8 mouse cellular contexts compared by ENCODE assay signal in the genomic region with DNA sequence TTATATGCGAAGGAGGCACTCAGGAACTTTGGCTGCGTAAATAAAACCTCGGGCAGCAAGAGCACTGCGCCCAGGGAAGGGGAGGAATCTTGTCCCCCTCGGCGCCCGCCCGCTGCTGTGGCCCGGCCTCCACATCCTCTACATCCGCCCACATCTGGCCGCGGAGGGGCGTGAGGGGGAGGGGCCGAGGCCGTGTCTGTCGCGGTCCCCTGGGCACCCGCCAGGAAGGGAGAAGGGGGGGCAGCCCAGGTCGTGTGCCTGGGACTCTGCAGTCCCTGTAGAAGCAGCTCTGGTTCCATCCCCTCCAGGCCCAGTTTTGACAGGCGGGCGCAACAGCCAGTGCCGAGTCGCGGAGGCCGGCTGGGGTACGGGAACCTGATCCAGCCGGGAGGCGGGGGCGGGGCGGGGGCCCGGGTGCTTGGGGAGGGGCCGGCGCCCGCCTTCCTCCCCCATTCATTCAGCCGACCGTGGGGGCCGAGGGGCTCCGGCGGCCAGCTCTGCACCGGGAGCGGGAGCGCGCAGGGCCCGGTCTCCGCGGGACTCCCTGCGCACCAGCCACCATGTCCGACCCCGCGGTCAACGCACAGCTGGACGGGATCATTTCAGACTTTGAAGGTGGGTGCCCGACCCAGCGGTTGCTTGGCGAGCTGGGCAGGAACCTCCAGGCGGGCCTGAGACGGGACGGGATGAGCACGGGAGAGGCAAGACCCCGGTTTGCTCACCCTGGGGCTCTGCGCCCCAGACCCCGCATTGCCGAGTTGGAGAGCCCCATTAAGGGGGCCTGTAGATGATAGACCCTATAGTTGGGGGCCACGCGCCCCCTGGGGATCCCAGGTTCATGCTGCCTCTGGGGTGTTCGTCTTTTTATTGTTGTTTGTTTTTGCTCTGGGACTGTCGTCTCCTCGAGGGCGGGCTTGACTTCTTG.
DNase-seq lines count a peak whose midpoint lies in the region; ATAC-seq and TF ChIP-seq lines count a peak whose summit lies in the region.

No protein-coding gene starts in this region.

- intact Hi-C loops in heart, postnatal 10 days (cut with DNase I): loop anchor here (2.0 kb wide), 3 partner anchors 19 to 93 kb away; no protein-coding TSS in a partner anchor

- no peaks in the 10 kb centered on the region for H3K36me3 ChIP-seq in forebrain, embryonic 12.5 days (replicated peaks)
- no peaks in the 10 kb centered on the region for H3K36me3 ChIP-seq in lung, embryonic 14.5 days (ENCODE audit: insufficient read depth)

- peak; percentile 78 for ATAC-seq in forebrain, embryonic 12.5 days (ENCODE audit: low FRiP score)
- ATAC-seq in lung, embryonic 14.5 days (ENCODE audit: insufficient read depth): peak; percentile 93
- peak; percentile 55 for ATAC-seq in neutrophil, adult 5-6 weeks (ENCODE audit: extremely low read depth, insufficient number of reproducible peaks, low FRiP score, poor library complexity, severe bottlenecking)

- no peaks in the 10 kb centered on the region for H3K9me3 ChIP-seq in forebrain, embryonic 12.5 days
- H3K9me3 ChIP-seq in lung, embryonic 14.5 days (ENCODE audit: low read depth, low read length): no peaks in the 10 kb centered on the region

- peak overlapping the region; percentile 75 for H3K9ac ChIP-seq in forebrain, embryonic 12.5 days
- peak overlapping the region; percentile 84 for H3K9ac ChIP-seq in lung, embryonic 14.5 days

- peak overlapping the region; percentile 81 for H3K4me2 ChIP-seq in forebrain, embryonic 12.5 days
- H3K4me2 ChIP-seq in lung, embryonic 14.5 days: peak overlapping the region; percentile 77

- under 1% methylated on average over 61 of the region's 69 CpGs for WGBS in forebrain, embryonic 12.5 days
- under 1% methylated on average over 69 of the region's 69 CpGs for WGBS in lung, embryonic 14.5 days

- peak overlapping the region; percentile 80 for H3K27ac ChIP-seq in forebrain, embryonic 12.5 days
- peak overlapping the region; percentile 93 for H3K27ac ChIP-seq in lung, embryonic 14.5 days (ENCODE audit: low read depth)

- 0 out of 2 replicates have a peak, but pooled peaks cover 7% of the 10 kb centered on the region for H3K27me3 ChIP-seq in forebrain, embryonic 12.5 days
- no peaks in the 10 kb centered on the region for H3K27me3 ChIP-seq in lung, embryonic 14.5 days (ENCODE audit: insufficient read depth, low read length)

- H3K4me1 ChIP-seq in forebrain, embryonic 12.5 days: peaks cover 67% of the 10 kb centered on the region
- H3K4me1 ChIP-seq in lung, embryonic 14.5 days (ENCODE audit: insufficient read depth): peaks cover 39% of the 10 kb centered on the region

- peak overlapping the region; percentile 67 for H3K4me3 ChIP-seq in forebrain, embryonic 12.5 days (replicated peaks)
- H3K4me3 ChIP-seq in lung, embryonic 14.5 days (ENCODE audit: low read depth, low read length): peak overlapping the region; percentile 74

- peak; percentile 67 to 76 for DNase-seq in left cerebral cortex, adult 18-20 months (ENCODE audit: low spot score in 2 of 2)
- DNase-seq in left cerebral cortex, adult 11 months (ENCODE audit: low spot score): no peak
- peak; percentile 95 to 96 for DNase-seq in heart, postnatal 10 days
- peak; percentile 94 to 97 for DNase-seq in kidney, postnatal 25 days
- peak; percentile 96 for DNase-seq in lung, embryonic 14.5 days
- DNase-seq in thymus, adult 18-20 months: peak; percentile 76 to 84

- no peak for TF ChIP-seq CTCF in lung, embryonic 14.5 days (IDR thresholded peaks at IDR 0.05; ENCODE audit: low read depth)
